Mouse (Mus musculus) layer of hippocampus, postnatal 14 days (tissue): Measurements from ENCODE around the gene Fam53b. TPM values are rescaled to one million over a fixed set of nuclear protein-coding genes. Genes with fewer than 3 reads are reported as not detected.

ENCODE experiments used
- DNase-seq, 2 experiments: peaks; one replicate each; pipeline ENCODE4 v3.0.0; 2021 to 2022; ENCODE audit warnings: low spot score in 2 of 2, mixed read lengths in 1 of 2
- total RNA-seq, 2 experiments: library from RNA; stranded (reverse); gene quantifications; 2 replicates each; pipeline ENCODE4 v1.2.3; 2021

Fam53b gene
- total RNA-seq, 2 experiments from 2014 or later: 26.4 to 27.2 TPM

DNA sequence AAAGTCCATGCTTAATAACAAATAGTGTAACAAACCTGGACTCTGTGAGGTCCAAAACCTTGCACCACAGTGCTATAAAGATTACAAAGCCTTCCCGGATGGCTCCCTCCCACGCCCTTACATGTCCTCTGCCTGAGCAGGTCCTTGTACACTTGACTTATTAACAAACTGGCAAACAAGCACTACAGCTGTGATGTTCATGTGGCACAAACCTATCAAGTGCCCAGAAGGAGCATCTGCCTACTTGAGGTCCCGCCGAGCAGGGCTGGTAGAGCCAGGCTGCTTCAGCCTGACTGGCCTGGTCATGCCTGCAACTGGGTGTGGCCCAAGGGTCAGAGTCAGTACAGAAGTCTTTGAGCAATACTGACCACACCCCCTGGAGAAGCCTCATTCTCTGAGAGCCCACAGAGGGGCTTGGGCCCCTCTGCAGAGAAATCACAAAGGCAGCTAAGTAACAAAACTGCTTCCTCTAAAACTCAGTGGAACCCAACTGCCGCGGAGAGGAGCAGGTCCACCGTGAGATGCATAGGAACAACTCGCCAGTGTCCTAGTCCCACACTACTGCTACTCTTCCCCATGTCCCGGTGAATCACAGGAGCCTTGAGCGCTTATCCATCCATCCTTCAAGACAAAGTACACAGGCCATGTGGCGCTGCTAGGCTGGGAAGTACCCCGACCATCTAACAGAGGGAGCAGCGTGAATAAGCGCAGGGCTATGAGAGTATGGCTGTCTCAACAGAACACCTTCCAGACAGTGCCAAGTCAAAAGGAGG is 23.1 kb downstream of the Fam53b start:
- no peak for DNase-seq

GRCm38 (mm10) chr7:132788826-132789225 is 24.9 kb downstream of the Fam53b start:
- peak in 1 of 2 experiments; percentile 40 for DNase-seq

- DNase-seq: no peak
Observed at GRCm38 (mm10) chr7:132787496-132788190, 26.0 kb downstream of the Fam53b start.

GRCm38 (mm10) chr7:132787022-132787421 is 26.7 kb downstream of the Fam53b start:
- DNase-seq: no peak

DNA sequence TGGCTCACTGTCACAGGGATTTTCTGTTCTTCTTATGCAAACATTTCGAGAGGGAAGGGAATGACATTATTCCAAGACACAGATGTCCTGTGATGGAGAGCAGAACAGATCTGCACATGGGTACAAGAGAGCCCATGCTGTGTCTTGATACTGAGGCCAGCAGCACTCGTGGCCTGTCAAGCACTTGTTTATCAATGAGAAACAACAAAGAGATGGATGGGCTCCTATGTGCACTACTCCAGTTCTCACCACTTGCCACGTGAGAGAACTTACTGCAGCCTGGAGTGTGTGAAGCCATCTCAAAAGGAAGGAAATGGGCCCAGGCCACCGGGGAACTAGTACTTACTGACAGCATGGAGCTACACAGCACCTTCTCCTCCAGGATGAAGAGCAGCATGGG is 27.2 kb downstream of the Fam53b start:
- DNase-seq: no peak

DNA sequence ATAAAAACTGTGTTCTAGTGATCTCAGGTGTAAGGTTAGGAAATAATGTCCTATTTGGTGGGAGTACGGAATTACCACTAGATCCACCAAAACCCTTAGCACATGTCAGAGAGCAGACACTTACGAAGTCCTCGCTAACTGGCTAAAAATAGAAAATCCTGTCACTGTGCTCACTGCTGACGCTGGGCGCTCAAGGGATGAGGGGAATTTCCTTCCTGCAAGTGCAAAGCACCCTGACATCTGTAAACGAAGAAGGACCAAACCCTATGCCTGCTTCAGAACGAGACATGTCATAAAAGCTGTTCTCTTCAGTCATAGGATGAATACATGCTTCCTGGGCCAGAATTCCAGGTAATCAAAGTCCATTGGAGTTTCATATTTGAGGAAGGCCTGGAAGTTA is 27.7 kb downstream of the Fam53b start:
- no peak for DNase-seq

DNA sequence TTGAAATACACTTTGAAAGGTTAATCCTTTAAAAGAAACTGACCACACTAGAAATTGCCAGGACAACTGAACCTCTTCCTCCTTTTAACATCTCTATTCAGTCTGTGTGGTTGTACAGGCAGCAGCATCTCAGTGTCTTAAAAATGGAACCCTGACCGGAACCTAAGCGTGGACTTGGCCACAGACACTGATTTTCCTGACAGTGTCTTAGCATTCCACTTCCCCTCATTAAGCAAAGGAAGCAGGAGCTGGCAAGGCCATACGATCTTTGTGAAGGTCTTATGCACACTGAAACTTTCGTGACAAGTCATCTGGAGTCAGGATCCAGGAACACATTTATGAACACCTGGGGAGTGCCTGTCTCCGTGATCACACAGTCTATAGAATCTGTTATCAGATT is 29.6 kb downstream of the Fam53b start:
- no peak for DNase-seq

GRCm38 (mm10) chr7:132781850-132782249 is 31.8 kb downstream of the Fam53b start:
- no peak for DNase-seq

DNA sequence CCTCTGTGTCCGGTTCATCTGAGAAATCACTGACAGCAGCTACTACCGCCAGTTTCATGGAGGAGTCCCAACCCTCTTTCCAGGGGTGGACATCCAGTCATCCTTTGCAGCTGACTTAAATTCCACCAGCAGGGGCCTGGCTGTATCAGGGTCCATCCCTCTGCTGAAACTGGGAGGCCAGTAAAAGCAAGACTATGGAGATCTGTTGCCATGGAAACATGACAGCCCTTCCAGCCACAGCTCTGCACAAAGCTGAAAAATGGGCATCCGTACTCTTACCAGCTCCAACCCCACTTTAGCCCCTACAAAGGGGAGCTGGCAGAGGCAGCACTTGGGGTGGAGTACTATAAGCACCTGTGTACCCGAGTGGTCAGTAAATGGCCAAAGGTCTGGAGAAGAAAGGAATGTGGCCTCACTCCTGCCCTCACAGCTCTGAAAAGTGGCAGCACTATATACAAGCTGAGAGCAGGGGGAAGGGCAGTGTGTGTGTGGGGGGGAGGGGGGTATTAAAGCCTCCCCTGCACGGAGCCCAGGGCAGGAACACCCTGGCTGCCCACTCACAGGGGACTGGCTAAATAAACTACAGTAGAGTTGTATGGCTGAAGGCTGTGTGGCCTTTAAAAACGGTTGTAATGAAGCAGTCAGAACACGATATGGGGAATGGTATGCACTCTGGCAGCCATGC is 32.4 kb downstream of the Fam53b start:
- no peak for DNase-seq

DNA sequence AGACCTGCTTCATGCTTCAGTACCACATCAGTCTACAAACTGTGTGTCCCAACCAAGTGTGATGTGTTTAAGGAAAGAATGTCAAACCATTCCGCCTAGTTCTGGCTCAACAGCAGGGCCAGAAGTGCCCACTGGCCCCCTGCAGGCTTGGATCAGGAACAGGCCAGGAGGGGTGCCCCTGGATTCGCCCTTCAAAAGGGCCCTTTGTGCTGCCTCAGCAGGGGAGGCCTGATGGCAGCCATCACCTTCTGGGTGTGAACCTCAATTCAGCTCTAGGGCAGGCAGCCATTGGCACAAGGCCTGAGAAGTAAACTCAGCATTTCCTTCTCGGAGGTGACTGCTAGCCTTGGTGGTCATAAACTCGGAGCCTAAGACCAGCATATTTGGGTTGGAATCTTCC is 33.1 kb downstream of the Fam53b start:
- DNase-seq: peak in 1 of 2 experiments; percentile 39

GRCm38 (mm10) chr7:132778630-132779029 is 35.1 kb downstream of the Fam53b start:
- DNase-seq: no peak

DNA sequence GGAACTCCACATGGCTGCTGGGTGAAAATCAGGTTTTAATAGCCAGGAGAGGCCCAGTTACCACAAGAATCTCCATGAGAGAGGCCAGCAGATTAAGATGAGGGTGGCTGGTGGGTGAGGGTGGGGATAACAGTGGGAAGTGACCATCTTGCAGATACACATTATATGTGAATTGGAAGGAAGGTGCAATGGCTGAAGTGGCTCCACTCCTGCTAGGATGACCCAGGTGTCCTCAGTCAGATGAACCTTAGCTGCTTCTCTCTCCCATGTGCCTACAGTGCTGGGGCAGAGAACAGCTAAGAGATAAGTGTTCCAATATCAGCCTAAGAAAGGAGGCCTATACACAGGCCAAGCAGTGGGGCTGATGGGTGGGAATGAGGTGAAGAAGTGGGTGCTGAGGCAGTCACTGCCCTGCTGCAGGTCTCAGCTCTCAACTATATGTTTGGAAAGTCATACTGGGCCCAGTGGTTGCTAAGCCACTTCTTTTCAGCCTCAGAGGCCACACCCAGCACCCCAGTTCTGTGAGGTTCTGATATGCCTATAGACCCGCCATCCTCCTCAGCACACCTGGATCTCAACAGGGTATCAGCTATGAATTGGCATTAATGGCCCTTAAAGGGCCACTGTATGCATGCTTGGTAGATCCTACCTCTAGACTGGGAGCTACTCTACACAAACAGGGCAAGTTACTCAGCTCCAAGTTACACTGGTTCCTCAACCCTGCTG is 35.8 kb downstream of the Fam53b start:
- no peak for DNase-seq

DNA sequence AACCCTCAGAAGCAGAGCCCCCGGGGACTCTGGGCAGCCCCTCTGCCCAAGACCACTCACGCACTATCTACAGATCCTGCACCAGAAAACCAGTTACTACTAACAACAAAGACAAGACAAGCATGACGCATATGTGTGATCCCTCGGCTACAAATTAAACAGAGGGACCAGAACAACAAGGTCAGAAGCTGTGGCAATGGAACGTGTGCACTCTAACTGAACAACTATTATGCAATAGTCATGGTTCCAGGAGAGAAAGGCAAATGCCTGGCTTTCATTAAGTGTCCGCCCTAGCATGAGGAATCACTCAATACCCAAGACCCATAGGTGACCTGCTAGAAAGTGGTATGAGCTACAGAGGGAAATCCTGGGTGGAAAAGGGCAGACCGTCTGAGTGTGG is 36.6 kb downstream of the Fam53b start:
- DNase-seq: no peak

GRCm38 (mm10) chr7:132776338-132777111 is 37.2 kb downstream of the Fam53b start:
- DNase-seq: no peak

DNA sequence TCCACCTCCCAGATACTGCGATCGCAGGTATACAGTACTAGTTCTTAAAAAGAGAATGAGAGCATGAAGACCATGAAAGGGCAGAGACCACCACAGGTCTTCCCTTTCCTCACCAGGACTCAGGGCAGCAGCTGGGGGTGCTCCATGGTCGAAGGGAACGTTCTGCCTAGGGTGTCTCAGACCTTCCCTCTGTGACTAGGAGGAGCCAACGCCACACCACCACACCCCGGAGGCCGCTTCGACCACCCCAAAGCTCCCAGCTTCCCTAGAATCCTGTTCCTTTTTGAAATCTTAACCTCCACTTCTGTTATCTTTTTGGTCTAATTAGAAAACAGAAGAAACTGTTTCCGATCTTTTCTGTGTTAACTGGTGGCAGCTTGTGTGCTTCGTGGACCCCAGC is 37.8 kb downstream of the Fam53b start:
- no peak for DNase-seq

GRCm38 (mm10) chr7:132775333-132775732 is 38.4 kb downstream of the Fam53b start:
- DNase-seq: no peak

- DNase-seq: no peak
Observed at GRCm38 (mm10) chr7:132773011-132773705, 40.5 kb downstream of the Fam53b start.

- no peak for DNase-seq
Observed at GRCm38 (mm10) chr7:132772440-132772839, 41.2 kb downstream of the Fam53b start.

GRCm38 (mm10) chr7:132768498-132769344 is 45.0 kb downstream of the Fam53b start:
- DNase-seq: no peak
